Mouse (Mus musculus): ENCODE measurements around the gene Slc22a17.

- TF ChIP-seq POLR2A (IDR thresholded peaks at IDR 0.05; ENCODE audit: borderline replicate concordance, extremely low read depth, insufficient read depth, insufficient read length, poor library complexity, severe bottlenecking), result no peak
- TF ChIP-seq CTCF (IDR thresholded peaks at IDR 0.05; ENCODE audit: borderline replicate concordance, extremely low read depth, insufficient read depth, insufficient read length), result no peak
These were observed 652 bp downstream of the Slc22a17 start for GRCm38 (mm10) chr14:54912109-54912850.

All from brain, embryonic 14.5 days (tissue).